Mouse (Mus musculus): ENCODE data around the gene Wwc1. TPM values are rescaled to one million over a fixed set of nuclear protein-coding genes. Genes with fewer than 3 reads are reported as not detected.

Gene Wwc1
- polyA plus RNA-seq, 1 experiment from 2014 or later = 6.5 TPM

DNA sequence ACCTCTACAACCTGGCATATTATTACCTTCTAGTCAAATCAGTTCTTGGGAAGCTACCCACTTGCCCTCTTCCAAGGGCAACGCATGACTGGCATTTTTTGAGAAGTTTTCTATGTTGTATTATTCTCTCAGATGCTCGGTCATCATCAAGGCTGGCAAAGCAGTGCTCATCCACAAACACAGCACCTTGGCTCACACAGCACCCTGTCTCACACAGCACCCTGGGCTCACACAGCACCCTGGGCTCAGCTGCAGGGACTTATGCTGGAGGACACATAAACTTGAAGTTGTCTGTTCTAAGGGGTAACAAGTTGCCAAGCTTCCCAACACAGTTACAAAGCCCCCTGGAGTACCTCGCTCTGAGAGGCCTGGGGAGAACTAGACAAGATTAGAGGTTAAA, 2.5 kb downstream of the Wwc1 start:
- Histone ChIP-seq H3K9me3 (ENCODE audit: control insufficient read depth, low read length) (no peaks in the 10 kb centered on the region), H3K4me1 (ENCODE audit: control insufficient read depth, insufficient read depth, low read length) (peaks cover 12% of the 10 kb centered on the region; the same call in 1 of the 2 replicates), H3K27me3 (ENCODE audit: control insufficient read depth, insufficient read depth, low read length) (0 out of 2 replicates have a peak, but pooled peaks cover 4% of the 10 kb centered on the region), H3K4me3 (ENCODE audit: low read depth, low read length) (no peak overlapping the region), H3K27ac (ENCODE audit: low read depth, low read length) (no peak overlapping the region), H3K4me2 (ENCODE audit: low read depth) (no peak overlapping the region), H3K9ac (ENCODE audit: low read length) (no peak overlapping the region), H3K36me3 (ENCODE audit: control insufficient read depth, insufficient read depth, low read length) (no peaks in the 10 kb centered on the region)
- no peak for ATAC-seq (ENCODE audit: insufficient read depth, low FRiP score, low TSS enrichment)
- 86% methylated on average over 3 of the region's 3 CpGs for WGBS
- DNase-seq (ENCODE audit: low spot score) = no peak

DNA sequence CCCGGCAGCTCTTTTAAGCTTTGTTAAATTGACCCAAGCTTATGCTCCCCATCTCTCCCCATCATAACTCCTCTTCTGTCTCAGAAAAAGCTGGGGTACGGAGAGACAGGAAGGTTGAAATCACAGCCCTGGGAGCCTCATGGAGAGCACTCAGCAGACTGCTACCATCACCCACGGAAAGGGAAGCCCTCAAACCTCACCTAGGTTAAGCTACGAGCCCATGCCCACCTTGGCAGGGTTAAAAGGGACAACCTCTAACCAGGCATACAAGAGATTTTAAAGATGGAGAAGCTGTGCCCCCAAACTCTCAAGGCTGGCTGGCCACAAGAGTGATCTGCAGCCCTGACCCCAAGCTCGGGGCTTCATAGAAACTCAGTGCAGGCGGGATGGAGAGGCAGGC, 3.2 kb downstream of the Wwc1 start:
- no peaks in the 10 kb centered on the region for H3K9me3 ChIP-seq (ENCODE audit: control insufficient read depth, low read length)
- ATAC-seq (ENCODE audit: insufficient read depth, low FRiP score, low TSS enrichment) (no peak), DNase-seq (ENCODE audit: low spot score) (no peak)
- H3K4me1 ChIP-seq (ENCODE audit: control insufficient read depth, insufficient read depth, low read length) = peaks cover 18% of the 10 kb centered on the region; the same call in 1 of the 2 replicates
- 0 out of 2 replicates have a peak overlapping the region, but pooled peaks have one; percentile 23 for H3K9ac ChIP-seq (ENCODE audit: low read length)
- 70% methylated on average over 6 of the region's 6 CpGs for WGBS
- 0 out of 2 replicates have a peak, but pooled peaks cover 4% of the 10 kb centered on the region for H3K27me3 ChIP-seq (ENCODE audit: control insufficient read depth, insufficient read depth, low read length)
- no peaks in the 10 kb centered on the region for H3K36me3 ChIP-seq (ENCODE audit: control insufficient read depth, insufficient read depth, low read length)
- H3K4me2 ChIP-seq (ENCODE audit: low read depth) = no peak overlapping the region
- H3K27ac ChIP-seq (ENCODE audit: low read depth, low read length) = no peak overlapping the region
- no peak overlapping the region for H3K4me3 ChIP-seq (ENCODE audit: low read depth, low read length)

DNA sequence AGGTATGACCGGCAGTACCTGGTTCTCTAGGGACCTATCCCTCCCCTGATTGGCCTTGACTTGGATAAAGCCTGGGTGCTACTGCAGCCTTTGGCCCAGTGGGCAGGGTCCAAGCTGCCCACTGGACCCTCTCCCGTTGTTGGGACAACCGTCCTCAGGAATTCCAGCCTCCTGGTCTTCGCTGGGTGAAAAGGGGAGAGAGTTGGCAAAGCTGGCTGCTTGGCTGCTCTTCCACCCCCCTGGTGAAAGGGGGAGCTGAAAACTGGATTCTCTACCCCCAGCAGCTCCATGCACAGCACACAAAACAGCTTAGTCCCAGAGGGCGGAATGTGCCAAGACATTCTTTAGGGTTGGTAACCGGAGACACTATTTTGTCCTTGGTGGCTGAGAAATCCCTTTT, 3.8 kb downstream of the Wwc1 start:
- Histone ChIP-seq H3K27me3 (ENCODE audit: control insufficient read depth, insufficient read depth, low read length) (0 out of 2 replicates have a peak, but pooled peaks cover 1% of the 10 kb centered on the region), H3K4me2 (ENCODE audit: low read depth) (no peak overlapping the region), H3K9ac (ENCODE audit: low read length) (no peak overlapping the region), H3K9me3 (ENCODE audit: control insufficient read depth, low read length) (no peaks in the 10 kb centered on the region), H3K4me1 (ENCODE audit: control insufficient read depth, insufficient read depth, low read length) (peaks cover 20% of the 10 kb centered on the region; the same call in 1 of the 2 replicates), H3K27ac (ENCODE audit: low read depth, low read length) (no peak overlapping the region), H3K36me3 (ENCODE audit: control insufficient read depth, insufficient read depth, low read length) (no peaks in the 10 kb centered on the region), H3K4me3 (ENCODE audit: low read depth, low read length) (no peak overlapping the region)
- 44% methylated on average over 6 of the region's 6 CpGs for WGBS
- DNase-seq (ENCODE audit: low spot score) = no peak
- ATAC-seq (ENCODE audit: insufficient read depth, low FRiP score, low TSS enrichment) = no peak

DNA sequence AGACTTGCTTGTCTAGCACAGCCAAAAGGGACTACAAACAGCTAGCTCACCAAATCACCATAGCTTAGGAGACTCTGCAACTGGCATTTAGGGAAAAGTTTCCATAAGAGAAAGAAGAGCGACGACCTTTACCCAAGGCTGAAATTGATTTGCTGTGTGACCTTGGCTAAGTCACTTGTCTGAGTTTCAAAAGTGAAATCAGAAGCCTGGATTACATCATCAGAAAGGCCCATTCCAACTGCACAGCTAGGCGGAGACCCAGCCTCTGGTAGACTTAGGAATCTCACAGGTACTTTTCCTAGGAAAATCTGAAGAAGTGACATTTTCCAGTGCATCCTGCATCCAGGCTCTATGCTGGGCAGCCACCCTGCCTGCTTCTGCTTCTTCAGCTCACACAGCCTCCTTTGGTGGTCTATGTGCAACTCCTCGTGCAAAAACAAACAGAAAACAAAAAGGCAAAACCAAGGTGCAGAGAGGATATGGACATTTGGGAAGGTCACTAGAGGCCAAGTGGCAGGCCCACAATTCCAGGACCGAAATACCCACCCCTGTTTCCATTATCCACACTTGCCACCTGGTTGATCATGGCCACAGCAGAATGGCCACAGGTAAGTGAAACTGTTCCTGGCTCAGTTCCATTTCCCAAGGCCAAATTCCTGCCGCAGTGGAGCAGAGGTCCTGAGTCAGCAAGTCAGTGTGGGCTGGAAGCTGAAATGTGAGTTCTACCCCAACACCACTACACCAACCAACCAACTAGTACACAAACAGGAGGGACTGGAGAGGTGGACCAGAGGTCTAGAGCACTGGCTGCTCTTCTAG, 5.5 kb downstream of the Wwc1 start:
- H3K4me3 ChIP-seq (ENCODE audit: low read depth, low read length) = no peak overlapping the region
- no peak overlapping the region for H3K9ac ChIP-seq (ENCODE audit: low read length)
- H3K27ac ChIP-seq (ENCODE audit: low read depth, low read length) = no peak overlapping the region
- no peaks in the 10 kb centered on the region for H3K9me3 ChIP-seq (ENCODE audit: control insufficient read depth, low read length)
- no peaks in the 10 kb centered on the region for H3K27me3 ChIP-seq (ENCODE audit: control insufficient read depth, insufficient read depth, low read length)
- peaks cover 20% of the 10 kb centered on the region; the same call in 1 of the 2 replicates for H3K4me1 ChIP-seq (ENCODE audit: control insufficient read depth, insufficient read depth, low read length)
- DNase-seq (ENCODE audit: low spot score) = no peak
- no peak overlapping the region for H3K4me2 ChIP-seq (ENCODE audit: low read depth)
- no peaks in the 10 kb centered on the region for H3K36me3 ChIP-seq (ENCODE audit: control insufficient read depth, insufficient read depth, low read length)
- 85% methylated on average over 6 of the region's 6 CpGs for WGBS
- no peak for ATAC-seq (ENCODE audit: insufficient read depth, low FRiP score, low TSS enrichment)

DNA sequence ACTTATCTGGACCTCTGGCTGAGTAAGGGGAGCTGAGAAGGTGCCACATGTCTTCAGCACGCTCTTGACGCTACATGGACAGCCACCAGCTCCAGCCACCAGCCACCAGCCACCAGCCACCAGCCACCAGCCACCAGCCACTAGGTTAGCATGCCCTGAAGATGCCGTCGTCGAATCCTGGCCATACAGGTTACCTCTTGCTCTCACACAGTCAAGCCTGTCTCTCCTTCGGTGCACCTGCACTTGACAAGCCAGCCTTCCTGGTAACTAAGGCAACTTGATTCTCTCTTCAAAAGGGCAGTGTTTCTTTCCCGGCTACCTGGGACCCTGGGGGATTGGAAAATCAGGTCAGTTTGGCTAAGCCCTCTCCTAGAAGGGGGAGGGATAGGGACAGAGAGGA, 7.2 kb downstream of the Wwc1 start:
- Histone ChIP-seq H3K27ac (ENCODE audit: low read depth, low read length) (no peak overlapping the region), H3K9ac (ENCODE audit: low read length) (no peak overlapping the region), H3K4me3 (ENCODE audit: low read depth, low read length) (no peak overlapping the region), H3K27me3 (ENCODE audit: control insufficient read depth, insufficient read depth, low read length) (no peaks in the 10 kb centered on the region), H3K9me3 (ENCODE audit: control insufficient read depth, low read length) (no peaks in the 10 kb centered on the region), H3K4me2 (ENCODE audit: low read depth) (no peak overlapping the region), H3K36me3 (ENCODE audit: control insufficient read depth, insufficient read depth, low read length) (no peaks in the 10 kb centered on the region), H3K4me1 (ENCODE audit: control insufficient read depth, insufficient read depth, low read length) (peaks cover 17% of the 10 kb centered on the region; the same call in 1 of the 2 replicates)
- ATAC-seq (ENCODE audit: insufficient read depth, low FRiP score, low TSS enrichment) (no peak), DNase-seq (ENCODE audit: low spot score) (no peak)
- 54% methylated on average over 7 of the region's 7 CpGs for WGBS

DNA sequence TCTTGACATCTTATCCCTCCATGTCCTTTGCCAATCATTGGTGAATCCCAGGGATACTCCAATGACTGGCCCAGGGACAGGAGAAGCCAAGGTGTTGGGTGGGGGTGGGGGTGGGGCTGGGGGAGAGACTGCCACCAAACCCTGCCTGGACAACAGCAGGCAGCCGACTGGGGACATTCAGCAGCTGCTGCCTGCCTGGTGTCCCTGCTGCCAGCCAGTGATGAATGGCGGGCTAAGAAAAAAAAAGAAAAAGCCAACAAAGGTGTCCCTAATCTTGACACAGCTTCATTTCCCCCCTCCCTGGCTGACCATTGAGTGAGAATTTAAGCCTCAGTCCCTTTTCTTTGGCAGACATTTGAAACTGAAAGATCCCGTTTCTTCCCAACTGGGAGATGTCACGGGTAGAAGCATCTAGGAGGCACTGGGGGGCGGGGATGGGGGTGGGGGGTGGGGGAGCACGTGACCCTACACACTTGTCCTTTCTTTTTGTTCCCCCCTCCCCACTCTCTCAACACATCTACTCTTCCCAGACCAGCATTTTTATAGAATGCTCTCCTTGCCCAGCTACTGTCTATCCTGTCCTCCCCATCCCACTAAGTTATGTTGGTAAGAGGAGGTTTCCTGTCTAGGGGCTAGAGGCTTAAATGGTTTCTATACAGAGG, 7.9 kb downstream of the Wwc1 start:
- Histone ChIP-seq H3K4me2 (ENCODE audit: low read depth) (no peak overlapping the region), H3K27me3 (ENCODE audit: control insufficient read depth, insufficient read depth, low read length) (no peaks in the 10 kb centered on the region), H3K4me1 (ENCODE audit: control insufficient read depth, insufficient read depth, low read length) (peaks cover 17% of the 10 kb centered on the region; the same call in 1 of the 2 replicates), H3K36me3 (ENCODE audit: control insufficient read depth, insufficient read depth, low read length) (no peaks in the 10 kb centered on the region), H3K4me3 (ENCODE audit: low read depth, low read length) (no peak overlapping the region), H3K9ac (ENCODE audit: low read length) (no peak overlapping the region), H3K27ac (ENCODE audit: low read depth, low read length) (no peak overlapping the region), H3K9me3 (ENCODE audit: control insufficient read depth, low read length) (no peaks in the 10 kb centered on the region)
- ATAC-seq (ENCODE audit: insufficient read depth, low FRiP score, low TSS enrichment) (peak; percentile 59), DNase-seq (ENCODE audit: low spot score) (no peak)
- WGBS = 2% methylated on average over 6 of the region's 6 CpGs

DNA sequence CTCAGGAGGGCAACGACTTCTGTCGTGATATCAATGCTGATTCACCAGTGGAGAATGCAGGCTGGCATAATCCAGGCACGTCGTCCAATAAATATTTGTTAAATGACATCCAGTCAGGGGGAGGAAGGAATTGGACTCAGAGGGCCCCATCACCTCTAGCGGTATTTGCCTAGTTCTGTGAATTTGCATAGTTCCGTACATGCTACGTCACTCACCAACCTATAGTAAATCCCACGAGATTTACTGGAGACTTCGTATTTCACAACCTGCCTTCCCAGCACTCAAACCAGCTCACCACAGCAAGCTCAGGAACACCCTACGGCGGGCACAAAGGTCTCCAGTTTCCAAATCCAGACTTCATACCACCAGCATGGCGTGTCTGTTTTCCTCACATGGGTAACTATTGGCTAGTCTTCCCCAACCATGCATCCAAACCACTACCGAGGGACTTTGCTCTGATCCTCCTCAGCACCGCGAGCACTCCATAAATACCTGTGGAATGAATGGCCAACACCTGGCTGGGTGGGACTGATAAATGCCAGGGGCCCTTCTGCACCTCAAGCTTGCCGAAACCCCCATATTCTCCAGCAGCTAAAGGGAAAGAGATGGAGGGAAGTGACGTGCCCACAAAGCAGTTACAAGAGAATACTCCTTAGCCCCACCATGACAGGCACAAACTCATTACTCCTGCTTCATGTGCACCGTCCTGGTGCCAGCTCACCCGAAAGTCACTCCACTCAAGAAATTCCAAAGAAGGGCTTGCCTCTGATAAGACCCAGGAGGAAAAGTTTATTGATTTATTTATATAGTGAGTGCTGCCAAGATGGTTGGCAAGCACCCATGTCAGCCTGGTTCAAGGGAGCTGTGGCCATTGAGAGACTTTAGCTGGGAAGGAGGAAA, 9.3 kb downstream of the Wwc1 start:
- ATAC-seq (ENCODE audit: insufficient read depth, low FRiP score, low TSS enrichment) = no peak
- WGBS = 92% methylated on average over 19 of the region's 19 CpGs
- H3K4me1 ChIP-seq (ENCODE audit: control insufficient read depth, insufficient read depth, low read length) = peaks cover 14% of the 10 kb centered on the region; the same call in 1 of the 2 replicates

DNA sequence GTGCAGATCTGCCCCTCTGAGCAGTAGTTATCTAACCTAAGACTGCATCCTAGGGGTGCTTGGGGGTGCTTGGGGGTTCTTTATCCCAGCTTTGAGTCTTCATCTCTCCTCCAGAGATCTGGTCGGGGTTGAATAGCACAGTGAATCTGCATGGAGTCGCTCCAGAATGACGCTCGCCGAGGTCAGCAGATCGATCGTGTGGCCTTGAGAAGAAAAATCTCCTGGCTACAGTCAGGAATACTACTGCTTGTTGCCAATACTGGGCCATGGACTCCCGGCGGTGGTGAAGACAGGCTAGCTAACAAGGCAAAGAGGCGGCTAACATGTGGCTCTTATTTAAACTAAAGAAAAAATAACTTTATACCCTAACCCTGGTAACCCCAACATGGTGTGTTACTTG, 12.0 kb downstream of the Wwc1 start:
- 95% methylated on average over 10 of the region's 10 CpGs for WGBS

More for the DNA sequence above, 9.3 kb downstream of the Wwc1 start:
- no peaks in the 10 kb centered on the region for H3K9me3 ChIP-seq (ENCODE audit: control insufficient read depth, low read length)
- H3K36me3 ChIP-seq (ENCODE audit: control insufficient read depth, insufficient read depth, low read length) = no peaks in the 10 kb centered on the region
- H3K27ac ChIP-seq (ENCODE audit: low read depth, low read length) = no peak overlapping the region
- H3K9ac ChIP-seq (ENCODE audit: low read length) = no peak overlapping the region
- no peak overlapping the region for H3K4me2 ChIP-seq (ENCODE audit: low read depth)
- no peak overlapping the region for H3K4me3 ChIP-seq (ENCODE audit: low read depth, low read length)
- no peak for DNase-seq (ENCODE audit: low spot score)
- no peaks in the 10 kb centered on the region for H3K27me3 ChIP-seq (ENCODE audit: control insufficient read depth, insufficient read depth, low read length)

More for the DNA sequence above, 12.0 kb downstream of the Wwc1 start:
- DNase-seq (ENCODE audit: low spot score) = no peak
- H3K27me3 ChIP-seq (ENCODE audit: control insufficient read depth, insufficient read depth, low read length) = no peaks in the 10 kb centered on the region
- H3K9me3 ChIP-seq (ENCODE audit: control insufficient read depth, low read length) = no peaks in the 10 kb centered on the region
- peaks cover 12% of the 10 kb centered on the region; the same call in 1 of the 2 replicates for H3K4me1 ChIP-seq (ENCODE audit: control insufficient read depth, insufficient read depth, low read length)
- H3K9ac ChIP-seq (ENCODE audit: low read length) = no peak overlapping the region
- ATAC-seq (ENCODE audit: insufficient read depth, low FRiP score, low TSS enrichment) = no peak
- H3K4me3 ChIP-seq (ENCODE audit: low read depth, low read length) = no peak overlapping the region
- H3K27ac ChIP-seq (ENCODE audit: low read depth, low read length) = no peak overlapping the region
- no peaks in the 10 kb centered on the region for H3K36me3 ChIP-seq (ENCODE audit: control insufficient read depth, insufficient read depth, low read length)
- H3K4me2 ChIP-seq (ENCODE audit: low read depth) = no peak overlapping the region
